Mouse (Mus musculus) thymus, adult 18-20 months (tissue): ENCODE results near the gene Efhc1.
A peak's percentile ranks its signal among the peaks of the same experiment; 100 is the strongest.

Experiments used
- DNase-seq, 2 experiments: peaks; one replicate each; pipeline ENCODE4 v3.0.0; 2022; ENCODE audit warnings: mixed read lengths in 2 of 2

Efhc1 gene

DNA sequence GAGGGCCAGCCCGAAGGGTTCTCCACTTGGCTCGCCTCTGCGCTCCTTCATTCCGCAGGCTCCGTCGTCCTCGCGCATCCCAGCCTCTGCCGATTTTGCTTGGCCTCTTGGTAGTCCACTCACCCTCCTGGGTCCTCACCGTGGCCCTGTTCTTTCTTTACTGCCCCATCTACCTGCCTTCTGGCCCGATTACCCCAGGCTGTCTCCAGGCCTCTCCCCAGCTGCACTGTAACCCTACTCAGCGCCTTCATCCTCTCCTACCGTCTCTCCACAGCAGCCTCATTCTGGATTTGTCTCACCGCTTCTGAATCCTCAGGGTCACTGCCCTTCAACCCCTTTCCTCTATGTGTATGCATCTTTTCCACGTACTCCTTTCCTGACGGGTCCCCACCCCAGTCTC lies 373 bp downstream of the Efhc1 start:
- no peak for DNase-seq

GRCm38 (mm10) chr1:20954876-20955275 lies 3.5 kb downstream of the Efhc1 start:
- DNase-seq, result no peak

- no peak for DNase-seq
Measured at GRCm38 (mm10) chr1:20969642-20970041, 18.2 kb downstream of the Efhc1 start.

DNA sequence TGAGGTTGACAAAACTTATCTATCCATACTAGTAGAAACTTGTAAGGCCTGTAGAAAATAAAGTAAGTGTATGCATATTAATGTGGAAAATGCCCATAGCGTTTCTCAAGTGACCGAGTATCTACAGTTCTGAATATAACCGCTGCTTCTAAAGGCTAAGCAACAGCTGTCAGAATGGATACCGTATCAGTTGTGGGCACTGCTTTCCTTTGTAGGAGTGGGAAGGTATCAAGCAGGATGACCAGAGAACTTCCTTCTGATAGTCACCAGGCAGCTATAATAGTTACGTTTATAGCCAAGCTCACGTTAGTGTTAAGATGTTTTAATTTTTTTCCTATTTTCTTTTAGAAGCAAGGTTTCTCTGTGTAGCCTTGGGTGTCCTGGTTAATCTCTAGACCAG lies 22.0 kb downstream of the Efhc1 start:
- DNase-seq, result no peak

DNA sequence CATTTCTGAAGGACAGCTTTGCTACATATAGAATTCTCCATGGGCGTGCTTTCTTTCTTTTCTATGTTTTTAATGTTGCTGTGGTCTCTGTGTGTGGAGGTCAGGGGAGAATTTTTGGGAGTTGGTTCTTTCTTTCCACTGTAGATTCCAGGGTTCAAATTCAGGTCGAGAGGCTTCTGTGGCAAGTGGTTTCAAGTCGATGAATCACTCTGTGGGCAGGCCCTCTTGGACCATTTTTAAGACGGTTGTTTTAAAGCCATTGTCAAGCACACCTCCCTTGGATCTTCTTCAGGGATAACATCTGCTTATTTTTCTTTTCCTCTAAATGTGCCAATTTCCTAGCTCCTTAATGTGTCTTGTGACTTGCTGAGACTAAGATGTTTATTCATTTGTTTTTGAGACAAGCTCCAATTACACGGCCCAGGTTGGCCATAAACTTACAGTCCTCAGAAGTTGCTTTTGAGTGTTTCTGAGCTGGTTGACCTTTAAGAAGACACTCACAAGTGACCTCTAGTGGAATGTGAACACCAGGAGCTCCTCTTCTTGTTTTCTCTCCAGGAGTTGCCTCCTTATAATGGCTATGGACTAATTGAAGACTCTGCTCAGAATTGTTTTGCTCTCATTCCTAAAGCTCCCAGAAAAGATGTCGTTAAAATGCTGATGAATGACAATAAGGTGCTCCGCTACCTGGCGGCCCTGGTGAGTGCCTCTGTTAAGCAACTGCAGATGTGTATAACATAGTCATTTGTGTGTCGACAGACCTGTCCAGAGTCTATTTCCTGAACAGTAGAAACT lies 23.1 kb downstream of the Efhc1 start:
- no peak for DNase-seq

DNA sequence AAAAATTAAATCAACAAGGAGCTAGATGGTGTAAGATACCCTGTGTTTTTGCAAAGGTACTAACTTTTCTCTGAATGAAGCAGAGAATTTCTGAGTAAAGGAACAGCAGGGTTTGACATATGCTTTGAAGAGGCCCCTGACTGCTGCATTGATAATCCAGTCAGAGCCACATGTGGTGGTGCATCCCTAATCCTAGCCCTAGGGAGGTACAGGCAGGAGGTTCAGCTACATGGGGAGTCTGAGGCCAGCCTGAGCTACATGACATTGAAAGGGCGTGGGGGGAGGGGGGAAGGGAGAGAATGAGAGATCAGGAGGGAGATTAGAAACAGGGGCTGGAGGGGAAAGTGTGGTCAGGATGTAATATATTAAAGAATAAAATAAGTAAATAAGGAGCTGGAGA lies 29.1 kb downstream of the Efhc1 start:
- DNase-seq, result no peak

DNA sequence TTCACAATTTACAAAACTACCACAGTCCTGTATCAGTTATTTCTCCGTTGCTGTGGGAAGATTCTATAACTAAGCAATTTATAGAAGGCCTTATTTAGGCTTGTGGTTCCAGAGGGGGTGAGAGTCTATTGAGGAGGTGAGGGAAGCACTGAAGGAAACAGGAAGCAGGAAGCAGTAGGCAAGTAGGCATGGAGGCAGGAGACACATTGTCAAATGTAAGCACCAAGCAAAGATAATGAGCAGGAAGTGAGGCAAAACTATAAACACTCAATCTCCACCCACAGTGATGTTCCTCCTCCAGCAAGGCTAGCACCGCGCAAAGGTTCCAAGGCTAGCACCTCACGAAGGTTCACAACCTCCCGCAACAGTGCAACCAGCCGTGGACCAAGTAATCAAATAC lies 30.3 kb downstream of the Efhc1 start:
- no peak for DNase-seq

- no peak for DNase-seq
Measured at GRCm38 (mm10) chr1:20984103-20984502, 32.7 kb downstream of the Efhc1 start.

- no peak for DNase-seq
Measured at GRCm38 (mm10) chr1:20984582-20984981, 33.2 kb downstream of the Efhc1 start.

GRCm38 (mm10) chr1:20986378-20987056 lies 35.1 kb downstream of the Efhc1 start:
- DNase-seq, result peak in 1 of 2 experiments; percentile 32

DNA sequence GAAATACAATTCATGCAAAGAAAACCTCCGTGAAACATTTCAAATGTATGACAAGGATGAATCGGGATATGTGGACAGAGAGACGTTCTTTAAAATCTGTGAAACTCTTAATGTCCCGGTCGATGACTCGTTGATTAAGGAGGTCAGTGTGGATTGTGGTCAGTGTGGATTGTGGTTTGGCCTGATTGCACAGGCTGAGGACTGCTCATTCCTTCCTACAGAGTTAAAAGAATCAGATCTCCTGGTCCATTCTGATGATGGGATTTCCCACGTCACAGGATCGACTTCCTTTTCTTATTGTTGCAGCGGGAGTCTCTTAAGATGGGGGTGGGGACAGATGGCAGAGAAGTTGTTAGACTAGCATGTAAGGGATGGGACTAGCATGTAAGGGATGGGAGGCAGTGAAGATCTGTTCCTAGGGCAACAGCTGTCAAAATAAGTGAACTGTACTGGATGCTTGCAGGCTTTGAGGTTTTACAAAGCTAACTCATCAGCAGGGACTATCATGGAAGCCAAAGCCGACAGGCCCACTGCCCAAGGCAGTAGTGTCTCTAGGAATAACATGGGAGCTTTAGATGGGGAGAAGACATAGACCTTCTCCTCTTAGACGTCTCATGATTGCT lies 38.1 kb downstream of the Efhc1 start:
- no peak for DNase-seq

DNA sequence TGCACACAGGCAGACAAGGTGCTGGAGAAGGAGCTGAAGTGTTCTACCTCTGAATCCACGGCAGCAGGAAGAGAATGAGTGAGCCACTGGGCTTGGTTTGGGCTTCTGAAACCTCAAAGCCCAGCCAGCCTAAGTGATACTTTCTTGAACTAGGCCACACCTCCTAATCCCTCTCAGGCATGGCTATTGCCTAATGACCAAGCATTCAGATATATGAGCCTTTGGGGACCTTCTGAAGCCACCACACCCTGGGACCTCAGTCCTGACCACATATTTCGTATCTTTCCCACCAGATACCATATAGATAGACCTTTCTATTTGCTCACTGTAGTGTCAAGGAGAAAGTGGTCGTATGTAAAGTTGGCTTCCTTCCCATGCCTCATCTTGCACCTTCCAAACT lies 42.3 kb downstream of the Efhc1 start:
- no peak for DNase-seq

- DNase-seq, result no peak
Measured at GRCm38 (mm10) chr1:20994338-20994737, 42.9 kb downstream of the Efhc1 start.

- DNase-seq, result peak; percentile 24 to 58
Measured at GRCm38 (mm10) chr1:20995331-20995986, 44.0 kb downstream of the Efhc1 start.

- no peak for DNase-seq
Measured at GRCm38 (mm10) chr1:20996603-20997327, 45.3 kb downstream of the Efhc1 start.

DNA sequence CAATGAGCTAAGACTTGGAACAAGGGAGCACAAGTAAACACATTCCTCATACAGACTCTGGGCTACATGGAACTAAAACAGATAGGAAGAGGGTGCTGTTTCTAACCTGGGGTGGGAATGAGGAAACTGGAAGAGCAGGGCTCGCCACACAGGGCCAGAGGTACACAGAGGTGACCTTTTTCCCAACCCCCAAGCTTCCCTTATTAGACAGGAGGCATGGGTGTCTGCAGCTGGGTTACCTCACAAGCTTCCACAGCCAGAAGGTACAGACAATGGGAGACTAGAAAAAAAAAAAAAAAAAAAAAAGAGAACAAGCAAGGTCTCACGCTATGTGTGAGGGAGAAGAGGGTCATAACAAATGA lies 45.9 kb downstream of the Efhc1 start:
- DNase-seq, result no peak

GRCm38 (mm10) chr1:20997881-20998389 lies 46.5 kb downstream of the Efhc1 start:
- no peak for DNase-seq

DNA sequence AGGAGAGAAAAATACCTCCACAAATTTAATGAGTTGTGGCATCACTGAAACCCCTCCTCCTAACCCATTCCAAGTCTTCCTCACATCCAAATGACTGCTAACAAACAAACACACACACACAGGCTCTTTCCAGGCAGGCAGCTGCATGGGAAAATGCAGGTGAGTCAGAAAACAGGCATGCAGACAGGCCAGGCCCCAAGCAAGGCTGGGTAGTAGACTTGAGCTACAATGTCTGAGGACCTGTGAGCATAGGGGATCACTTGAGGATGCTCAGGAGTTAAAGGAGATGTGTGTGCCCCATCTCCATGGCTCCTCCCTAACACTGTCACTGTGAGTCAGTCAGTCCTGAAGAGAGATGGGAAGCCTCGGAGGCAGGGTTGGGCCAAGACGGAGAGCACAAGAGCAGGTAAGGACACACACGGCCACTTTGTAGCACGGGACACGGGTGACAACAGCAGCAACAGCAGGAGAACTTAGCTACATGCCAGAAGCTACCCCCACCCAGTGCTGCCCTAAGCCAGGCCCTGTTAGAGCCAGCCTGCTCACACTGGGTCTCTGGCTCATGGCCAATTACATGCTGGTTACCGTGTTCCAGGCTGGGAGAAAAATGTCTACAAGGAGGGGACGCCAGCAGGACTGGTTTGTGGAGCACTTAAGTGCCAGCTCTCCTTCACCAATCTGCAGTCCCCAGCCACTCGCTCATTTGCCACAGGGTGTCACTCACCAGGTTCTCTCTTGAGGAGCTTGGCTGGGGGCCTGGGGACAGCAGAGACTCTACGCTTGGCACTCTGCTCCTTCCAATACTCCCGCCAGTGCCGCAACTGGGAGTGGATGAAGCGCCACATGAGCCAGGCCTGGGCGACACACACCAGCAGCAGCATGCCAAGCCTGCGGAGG lies 51.1 kb downstream of the Efhc1 start:
- DNase-seq, result no peak

- DNase-seq, result peak in 1 of 2 experiments; percentile 31
Measured at GRCm38 (mm10) chr1:21004596-21004995, 53.2 kb downstream of the Efhc1 start.

- DNase-seq, result no peak
Measured at GRCm38 (mm10) chr1:21006775-21007174, 55.3 kb downstream of the Efhc1 start.

GRCm38 (mm10) chr1:21007941-21008701 lies 56.7 kb downstream of the Efhc1 start:
- DNase-seq, result no peak
